Mouse (Mus musculus): ENCODE data around the gene Klf1. TPM values are rescaled to one million over a fixed set of nuclear protein-coding genes. Genes with fewer than 3 reads are reported as not detected.
"Not testable (repeated sequence)": the region's sequence is repeated elsewhere in the genome, so short reads cannot be mapped to it uniquely, and the experiment has no call there.

Gene Klf1
- polyA plus RNA-seq, 1 experiment from 2014 or later = 0.64 TPM

DNA sequence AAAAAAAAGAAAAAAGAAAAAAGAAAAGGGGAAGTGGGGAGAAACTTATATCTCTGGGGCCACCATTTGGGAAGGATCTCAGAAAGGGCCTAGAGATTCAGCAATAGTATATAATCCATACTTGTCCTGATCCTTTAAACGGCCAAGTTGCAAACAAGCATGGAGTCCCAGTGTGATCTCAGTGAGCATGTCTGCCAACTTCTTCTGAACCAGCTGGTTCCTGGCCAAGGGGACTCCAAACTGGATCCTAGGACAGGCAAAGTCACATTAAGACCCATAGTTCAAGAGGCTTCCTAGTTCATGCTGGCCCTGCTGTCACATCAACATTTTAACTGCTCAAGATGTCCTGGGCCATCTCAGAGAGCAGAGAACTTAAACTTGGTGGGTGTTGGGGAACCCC lies 12.6 kb upstream of the Klf1 start:
- Histone ChIP-seq H3K9me3 (no peaks in the 10 kb centered on the region), H3K4me1 (replicated peaks) (peaks cover 13% of the 10 kb centered on the region), H3K27me3 (no peaks in the 10 kb centered on the region), H3K9ac (no peak overlapping the region), H3K4me3 (no peak overlapping the region), H3K36me3 (peaks cover 35% of the 10 kb centered on the region), H3K4me2 (no peak overlapping the region), H3K27ac (replicated peaks) (no peak overlapping the region)
- no peak for ATAC-seq (ENCODE audit: low FRiP score, low read depth)
- 90% methylated on average over 1 of the region's 1 CpGs for WGBS

DNA sequence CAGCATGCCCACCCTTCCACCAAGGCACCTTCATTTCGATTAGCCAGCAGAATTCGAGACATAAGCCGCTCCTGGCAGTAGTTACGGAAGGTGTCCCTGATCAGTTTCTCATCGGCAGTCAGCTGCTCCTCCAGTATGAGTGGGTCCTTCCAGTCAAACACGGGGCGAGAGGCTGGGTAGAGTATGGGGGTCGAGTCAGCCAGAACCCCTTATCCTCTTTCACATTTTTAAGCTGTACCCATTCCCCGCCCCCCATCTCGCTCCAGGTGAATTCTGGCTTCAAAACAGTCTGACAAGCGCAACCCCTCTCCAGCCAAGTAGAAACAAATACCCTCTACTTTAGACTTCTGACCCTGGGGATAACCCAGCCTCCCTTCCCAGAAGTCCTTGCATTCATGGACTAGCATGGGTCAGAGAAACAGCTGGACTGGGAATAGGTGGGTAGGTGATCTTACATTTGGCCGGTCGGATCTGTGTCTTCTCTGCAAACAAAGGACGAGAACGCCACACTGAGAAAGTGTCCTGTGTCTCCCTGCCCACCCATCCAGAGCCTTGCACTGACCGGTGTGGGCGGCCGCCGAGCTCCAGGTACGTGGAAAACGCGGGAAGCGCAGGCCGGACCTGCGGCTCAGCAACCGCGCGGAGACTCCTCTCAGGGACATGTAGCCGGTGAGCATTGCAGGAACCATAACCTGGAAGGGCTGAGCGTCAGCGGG lies 8.6 kb upstream of the Klf1 start:
- Histone ChIP-seq H3K36me3 (peaks cover 10% of the 10 kb centered on the region), H3K4me2 (peak overlapping the region; percentile 70), H3K9ac (peak overlapping the region; percentile 69), H3K27me3 (no peaks in the 10 kb centered on the region), H3K9me3 (no peaks in the 10 kb centered on the region), H3K27ac (replicated peaks) (peak overlapping the region; percentile 68), H3K4me3 (peak overlapping the region; percentile 66), H3K4me1 (replicated peaks) (peaks cover 19% of the 10 kb centered on the region)
- peak; percentile 68 for ATAC-seq (ENCODE audit: low FRiP score, low read depth)
- WGBS = 9% methylated on average over 31 of the region's 31 CpGs

DNA sequence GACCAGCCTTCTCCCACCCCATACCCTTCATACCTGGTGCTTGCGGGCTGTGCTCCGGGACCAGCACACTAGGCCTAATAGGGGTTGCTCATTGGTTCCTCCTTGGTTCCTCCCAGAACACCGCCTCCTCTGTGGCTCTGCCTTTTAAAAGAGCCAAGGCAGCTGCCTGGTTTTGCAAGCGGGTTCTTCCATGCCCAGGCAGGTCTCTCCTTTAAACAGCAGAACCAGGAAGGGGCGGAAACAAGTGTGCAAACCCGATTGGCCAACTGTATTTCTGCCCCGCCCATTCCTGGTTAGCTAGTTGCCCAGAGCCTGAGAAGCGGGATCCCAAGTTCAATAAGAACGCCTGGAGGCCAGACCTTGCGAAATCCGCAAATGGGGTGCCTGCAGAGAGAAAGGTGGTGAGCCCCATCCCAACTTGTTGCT lies 8.0 kb upstream of the Klf1 start, which contains the start of gene Gcdh:
Gcdh (minus strand) TSS at position 213 of the 426 bp plus-strand sequence.
- Histone ChIP-seq H3K4me2 (peak within 1 kb of the TSS; percentile 70), H3K27ac (replicated peaks) (peak within 1 kb of the TSS; percentile 68), H3K9me3 (no peaks in the 10 kb centered on the region), H3K36me3 (peaks cover 7% of the 10 kb centered on the region; the same call in 1 of the 2 replicates), H3K4me3 (peak within 1 kb of the TSS; percentile 66), H3K27me3 (no peaks in the 10 kb centered on the region), H3K9ac (peak within 1 kb of the TSS; percentile 69), H3K4me1 (replicated peaks) (peaks cover 19% of the 10 kb centered on the region)
- 0% methylated on average over 11 of the region's 11 CpGs for WGBS
- peak; percentile 99 for ATAC-seq (ENCODE audit: low FRiP score, low read depth)

DNA sequence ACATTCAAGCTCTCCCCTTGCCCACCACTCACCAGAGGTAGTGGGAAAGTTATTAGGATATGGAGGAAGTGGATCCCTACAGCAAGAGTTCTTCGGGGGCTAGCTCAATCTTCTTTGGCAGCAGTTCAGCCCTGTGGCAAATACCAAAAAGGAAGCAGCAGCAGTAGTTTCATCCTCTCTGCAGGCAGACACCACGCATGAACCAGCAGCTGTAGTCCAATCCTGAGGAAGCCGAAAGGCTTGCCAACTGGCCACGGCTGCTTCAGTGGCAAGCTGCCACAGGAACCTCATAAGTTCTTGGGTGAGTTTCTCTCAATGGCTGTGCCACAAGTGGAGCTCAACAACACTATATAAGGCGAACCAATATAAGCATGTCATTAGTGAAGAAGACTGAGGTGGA lies 5.8 kb upstream of the Klf1 start:
- H3K9ac ChIP-seq = no peak overlapping the region
- no peak overlapping the region for H3K4me3 ChIP-seq
- no peak for ATAC-seq (ENCODE audit: low FRiP score, low read depth)
- H3K4me2 ChIP-seq = no peak overlapping the region
- H3K27me3 ChIP-seq = 0 out of 2 replicates have a peak, but pooled peaks cover 3% of the 10 kb centered on the region
- H3K27ac ChIP-seq (replicated peaks) = no peak overlapping the region
- H3K9me3 ChIP-seq = no peaks in the 10 kb centered on the region
- H3K36me3 ChIP-seq = 0 out of 2 replicates have a peak, but pooled peaks cover 7% of the 10 kb centered on the region
- WGBS = 88% methylated on average over 5 of the region's 5 CpGs
- peaks cover 19% of the 10 kb centered on the region for H3K4me1 ChIP-seq (replicated peaks)

DNA sequence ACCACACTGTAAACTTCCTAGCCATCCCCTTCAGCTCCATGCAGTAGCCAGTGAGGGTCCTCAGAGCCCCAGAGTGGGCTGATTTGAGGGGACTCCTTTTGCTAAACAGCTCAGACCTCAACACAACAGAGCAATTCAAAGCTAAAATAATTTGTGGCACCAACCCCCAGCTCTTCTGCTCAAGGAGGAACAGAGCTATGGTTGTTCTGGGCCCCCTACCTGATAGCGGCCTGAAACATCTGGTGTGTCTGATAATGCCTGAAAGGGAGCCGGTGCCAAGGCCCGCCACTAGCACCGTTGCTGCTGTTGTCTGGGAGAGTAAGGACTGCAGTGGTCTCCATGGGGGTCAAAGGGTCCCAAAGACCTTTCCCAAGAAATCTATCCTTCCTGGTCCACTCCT lies 657 bp upstream of the Klf1 start:
- peaks cover 12% of the 10 kb centered on the region; the same call in 1 of the 2 replicates for H3K27me3 ChIP-seq
- no peak overlapping the region for H3K4me3 ChIP-seq
- no peaks in the 10 kb centered on the region for H3K36me3 ChIP-seq
- H3K27ac ChIP-seq (replicated peaks) = no peak overlapping the region
- H3K4me1 ChIP-seq (replicated peaks) = peaks cover 14% of the 10 kb centered on the region
- ATAC-seq (ENCODE audit: low FRiP score, low read depth) = no peak
- no peaks in the 10 kb centered on the region for H3K9me3 ChIP-seq
- H3K4me2 ChIP-seq = no peak overlapping the region
- H3K9ac ChIP-seq = no peak overlapping the region
- WGBS = 67% methylated on average over 4 of the region's 4 CpGs

DNA sequence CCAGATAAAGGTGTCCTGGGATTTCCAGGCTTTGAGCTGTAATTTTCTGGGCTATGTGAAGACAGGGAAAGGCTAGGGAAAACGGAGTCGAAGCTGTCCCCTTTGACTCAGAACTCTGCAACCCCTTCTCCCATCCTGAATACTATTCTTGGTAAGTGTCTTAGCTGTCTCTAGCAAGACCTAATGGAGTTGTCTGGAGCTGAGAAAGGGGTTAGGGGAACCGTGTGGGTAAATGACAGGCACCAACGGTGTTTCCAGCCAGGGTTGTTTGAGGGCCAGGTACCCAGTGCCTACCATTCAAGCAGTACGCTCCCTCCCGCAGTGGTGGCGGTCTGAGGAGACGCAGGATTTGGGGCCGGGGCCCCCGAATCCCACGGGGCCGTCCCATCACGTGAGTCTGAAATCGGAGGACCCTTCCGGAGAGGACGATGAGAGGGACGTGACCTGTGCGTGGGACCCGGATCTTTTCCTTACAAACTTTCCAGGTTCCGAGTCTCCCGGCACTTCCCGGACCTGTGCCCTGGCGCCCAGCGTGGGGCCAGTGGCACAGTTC lies 715 bp downstream of the Klf1 start:
- H3K9ac ChIP-seq = peak overlapping the region; percentile 47
- peaks cover 12% of the 10 kb centered on the region; the same call in 1 of the 2 replicates for H3K27me3 ChIP-seq
- WGBS = 3% methylated on average over 24 of the region's 24 CpGs
- H3K4me2 ChIP-seq = peak overlapping the region; percentile 85
- no peaks in the 10 kb centered on the region for H3K9me3 ChIP-seq
- peak overlapping the region; percentile 47 for H3K4me3 ChIP-seq
- peaks cover 14% of the 10 kb centered on the region for H3K4me1 ChIP-seq (replicated peaks)
- no peak overlapping the region for H3K27ac ChIP-seq (replicated peaks)
- no peaks in the 10 kb centered on the region for H3K36me3 ChIP-seq
- no peak for ATAC-seq (ENCODE audit: low FRiP score, low read depth)

DNA sequence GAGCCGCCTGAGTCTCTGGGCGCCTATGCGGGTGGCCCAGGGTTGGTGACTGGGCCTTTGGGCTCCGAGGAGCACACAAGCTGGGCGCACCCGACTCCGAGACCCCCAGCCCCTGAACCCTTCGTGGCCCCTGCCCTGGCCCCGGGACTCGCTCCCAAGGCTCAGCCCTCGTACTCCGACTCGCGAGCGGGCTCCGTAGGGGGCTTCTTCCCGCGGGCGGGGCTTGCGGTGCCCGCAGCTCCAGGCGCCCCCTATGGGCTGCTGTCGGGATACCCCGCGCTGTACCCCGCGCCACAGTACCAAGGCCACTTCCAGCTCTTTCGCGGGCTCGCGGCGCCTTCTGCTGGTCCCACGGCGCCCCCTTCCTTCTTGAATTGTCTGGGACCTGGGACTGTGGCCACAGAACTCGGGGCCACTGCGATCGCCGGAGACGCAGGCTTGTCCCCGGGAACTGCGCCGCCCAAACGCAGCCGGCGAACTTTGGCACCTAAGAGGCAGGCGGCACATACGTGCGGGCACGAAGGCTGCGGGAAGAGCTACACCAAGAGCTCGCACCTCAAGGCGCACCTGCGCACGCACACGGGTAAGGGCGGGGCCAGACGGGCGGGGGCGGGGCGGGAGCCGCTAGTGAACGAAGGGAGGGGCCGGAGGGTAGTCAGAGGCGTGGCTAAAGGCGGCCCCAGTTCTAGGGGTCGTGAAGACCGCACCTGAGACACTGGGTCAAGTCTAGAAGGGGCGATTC lies 1.4 kb downstream of the Klf1 start:
- peak overlapping the region; percentile 47 for H3K9ac ChIP-seq
- H3K27me3 ChIP-seq = peaks cover 12% of the 10 kb centered on the region; the same call in 1 of the 2 replicates
- no peak overlapping the region for H3K27ac ChIP-seq (replicated peaks)
- H3K4me3 ChIP-seq = peak overlapping the region; percentile 47
- ATAC-seq (ENCODE audit: low FRiP score, low read depth) = peak; percentile 89
- H3K4me1 ChIP-seq (replicated peaks) = peaks cover 14% of the 10 kb centered on the region
- peak overlapping the region; percentile 85 for H3K4me2 ChIP-seq
- WGBS = under 1% methylated on average over 62 of the region's 68 CpGs
- no peaks in the 10 kb centered on the region for H3K36me3 ChIP-seq
- H3K9me3 ChIP-seq = no peaks in the 10 kb centered on the region

DNA sequence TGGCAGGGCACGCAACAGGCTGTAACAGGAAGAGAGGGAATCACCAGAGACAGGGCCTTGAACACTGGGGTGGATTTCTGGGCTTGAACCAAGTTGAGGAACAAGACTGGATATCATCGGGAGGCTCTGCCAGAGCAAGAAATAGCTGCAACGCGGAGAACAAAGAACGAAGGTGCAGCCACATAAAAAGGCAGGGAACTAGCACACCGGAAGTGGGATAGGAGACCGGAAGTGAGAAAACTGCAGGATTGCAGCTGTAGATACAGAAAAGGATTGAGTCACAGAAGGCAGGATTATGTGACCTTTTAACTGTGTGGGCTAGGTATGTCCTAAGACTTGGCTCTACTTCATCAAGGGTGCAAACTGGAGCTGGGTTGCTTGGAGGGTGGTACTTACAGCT lies 2.6 kb downstream of the Klf1 start:
- Histone ChIP-seq H3K4me3 (no peak overlapping the region), H3K9ac (no peak overlapping the region), H3K27ac (replicated peaks) (no peak overlapping the region), H3K4me2 (no peak overlapping the region), H3K9me3 (no peaks in the 10 kb centered on the region), H3K4me1 (replicated peaks) (peaks cover 22% of the 10 kb centered on the region), H3K36me3 (no peaks in the 10 kb centered on the region), H3K27me3 (peaks cover 12% of the 10 kb centered on the region; the same call in 1 of the 2 replicates)
- no peak for ATAC-seq (ENCODE audit: low FRiP score, low read depth)
- WGBS = 88% methylated on average over 7 of the region's 7 CpGs

DNA sequence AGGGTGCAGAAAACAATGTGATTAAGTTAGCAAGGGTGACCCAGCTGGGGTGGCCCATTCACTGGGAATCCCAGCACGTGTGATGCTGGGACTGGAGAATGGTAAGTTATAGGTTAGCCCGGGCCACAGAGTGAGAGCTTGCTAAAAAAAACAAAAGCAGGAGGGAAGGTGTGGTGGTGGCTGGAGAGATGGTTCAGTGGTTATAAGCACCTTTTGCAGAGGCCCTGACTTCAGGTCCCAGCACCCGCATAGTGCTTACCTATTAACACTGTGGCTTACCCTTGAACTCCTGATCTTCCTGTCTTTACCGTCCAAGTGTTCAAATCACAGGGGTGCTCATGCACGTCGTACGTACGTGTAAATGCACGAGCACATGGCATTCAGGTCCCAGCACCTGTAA lies 5.3 kb downstream of the Klf1 start:
- Histone ChIP-seq H3K4me3 (no peak overlapping the region), H3K4me2 (no peak overlapping the region), H3K9me3 (no peaks in the 10 kb centered on the region), H3K4me1 (replicated peaks) (peaks cover 22% of the 10 kb centered on the region), H3K9ac (no peak overlapping the region), H3K27ac (replicated peaks) (no peak overlapping the region), H3K27me3 (0 out of 2 replicates have a peak, but pooled peaks cover 11% of the 10 kb centered on the region), H3K36me3 (peaks cover 19% of the 10 kb centered on the region)
- ATAC-seq (ENCODE audit: low FRiP score, low read depth) = no peak
- 93% methylated on average over 9 of the region's 9 CpGs for WGBS

DNA sequence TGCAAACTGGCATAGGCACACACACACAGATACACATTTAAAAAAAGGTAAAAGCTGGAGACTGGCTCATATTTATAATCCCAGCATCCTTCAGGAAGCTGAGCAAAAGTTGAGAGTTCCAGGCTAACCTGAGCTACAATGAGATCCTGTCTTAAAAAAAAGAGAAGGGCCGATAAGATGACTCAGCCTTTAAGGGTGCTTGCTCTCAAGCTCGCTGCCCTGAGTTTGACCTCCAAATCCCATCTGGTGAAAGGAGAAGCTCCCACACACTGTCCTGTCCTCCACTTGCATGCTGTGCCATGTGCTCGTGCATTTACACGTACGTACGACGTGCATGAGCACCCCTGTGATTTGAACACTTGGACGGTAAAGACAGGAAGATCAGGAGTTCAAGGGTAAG lies 5.8 kb downstream of the Klf1 start:
- Histone ChIP-seq H3K9ac (no peak overlapping the region), H3K27me3 (0 out of 2 replicates have a peak, but pooled peaks cover 11% of the 10 kb centered on the region), H3K9me3 (no peaks in the 10 kb centered on the region), H3K36me3 (peaks cover 24% of the 10 kb centered on the region), H3K27ac (replicated peaks) (no peak overlapping the region), H3K4me1 (replicated peaks) (peaks cover 19% of the 10 kb centered on the region), H3K4me2 (no peak overlapping the region), H3K4me3 (no peak overlapping the region)
- ATAC-seq (ENCODE audit: low FRiP score, low read depth) = no peak
- 82% methylated on average over 8 of the region's 8 CpGs for WGBS

DNA sequence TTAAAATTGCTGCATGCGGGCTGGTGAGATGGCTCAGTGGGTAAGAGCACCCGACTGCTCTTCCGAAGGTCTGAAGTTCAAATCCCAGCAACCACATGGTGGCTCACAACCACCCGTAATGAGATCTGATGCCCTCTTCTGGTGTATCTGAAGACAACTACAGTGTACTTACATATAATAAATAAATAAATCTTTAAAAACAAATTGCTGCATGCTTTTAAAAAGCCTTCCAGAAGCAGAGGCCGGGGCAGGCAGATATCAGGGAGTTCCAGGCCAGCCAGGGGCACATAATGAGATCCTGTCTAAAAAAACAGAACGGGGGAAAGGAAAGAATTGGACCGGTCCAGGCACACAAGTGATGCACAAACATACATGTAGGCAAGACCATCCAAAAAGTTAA lies 6.3 kb downstream of the Klf1 start:
- not testable (repeated sequence) for ATAC-seq (ENCODE audit: low FRiP score, low read depth); H3K9ac ChIP-seq; H3K27ac ChIP-seq (replicated peaks); H3K9me3 ChIP-seq
- Histone ChIP-seq H3K36me3 (peaks cover 28% of the 10 kb centered on the region), H3K4me1 (replicated peaks) (peaks cover 17% of the 10 kb centered on the region), H3K4me3 (peak overlapping the region; percentile 35), H3K27me3 (0 out of 2 replicates have a peak, but pooled peaks cover 11% of the 10 kb centered on the region), H3K4me2 (peak overlapping the region; percentile 62)
- 33% methylated on average over 7 of the region's 7 CpGs for WGBS

All from hindbrain, embryonic 15.5 days (tissue).